Mouse (Mus musculus) embryo, embryonic 10 days (tissue): ENCODE measurements around the gene Lrrc7.

Source experiments
- DNase-seq: peaks from one replicate; pipeline ENCODE4 v3.0.0-alpha.2; 2015; ENCODE audit warnings: low spot score

Gene Lrrc7

GRCm38 (mm10) chr3:158561987-158562360, at the start of gene Lrrc7:
TSS of gene Lrrc7 (minus strand) at chr3:158562221.
- peak; percentile 72 for DNase-seq

DNA sequence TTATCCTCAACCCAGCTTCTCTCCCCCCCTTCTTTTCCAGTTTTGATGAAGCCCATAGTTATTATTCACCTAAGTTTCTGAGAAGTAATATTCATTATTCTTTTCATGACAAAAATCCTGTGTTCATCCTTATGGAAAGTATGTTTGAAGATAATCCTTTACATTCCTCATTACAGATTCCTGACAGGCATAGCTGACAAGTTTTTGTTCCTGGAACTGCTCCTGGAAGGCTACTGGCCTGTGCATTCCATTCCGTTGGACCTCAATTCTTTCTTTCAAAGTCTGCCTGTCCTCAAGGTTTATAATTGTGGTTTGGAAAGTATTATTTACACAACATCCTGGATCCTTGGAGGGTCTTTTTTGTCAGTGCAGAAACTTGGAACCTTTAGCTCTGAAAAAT, 45.0 kb upstream of the Lrrc7 start:
- no peak for DNase-seq

DNA sequence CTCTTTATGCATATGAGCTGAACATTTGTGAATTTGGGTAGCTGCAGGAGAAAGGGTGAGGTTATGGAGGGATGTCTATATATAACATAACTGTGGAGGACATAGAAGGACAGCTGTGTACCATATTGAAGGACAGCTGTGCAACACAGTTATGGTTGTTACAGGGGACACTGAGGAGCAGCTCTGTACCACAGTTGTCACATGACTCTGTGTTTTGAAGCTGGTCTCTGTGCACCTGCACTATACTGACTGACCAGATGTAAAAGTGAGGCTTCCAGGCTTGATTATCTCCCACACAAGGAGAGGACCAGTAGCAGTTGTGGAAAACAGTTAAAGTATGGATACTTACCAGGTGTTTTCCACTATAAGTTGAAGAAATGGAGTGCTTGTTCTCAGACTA, 43.3 kb upstream of the Lrrc7 start:
- DNase-seq = no peak

DNA sequence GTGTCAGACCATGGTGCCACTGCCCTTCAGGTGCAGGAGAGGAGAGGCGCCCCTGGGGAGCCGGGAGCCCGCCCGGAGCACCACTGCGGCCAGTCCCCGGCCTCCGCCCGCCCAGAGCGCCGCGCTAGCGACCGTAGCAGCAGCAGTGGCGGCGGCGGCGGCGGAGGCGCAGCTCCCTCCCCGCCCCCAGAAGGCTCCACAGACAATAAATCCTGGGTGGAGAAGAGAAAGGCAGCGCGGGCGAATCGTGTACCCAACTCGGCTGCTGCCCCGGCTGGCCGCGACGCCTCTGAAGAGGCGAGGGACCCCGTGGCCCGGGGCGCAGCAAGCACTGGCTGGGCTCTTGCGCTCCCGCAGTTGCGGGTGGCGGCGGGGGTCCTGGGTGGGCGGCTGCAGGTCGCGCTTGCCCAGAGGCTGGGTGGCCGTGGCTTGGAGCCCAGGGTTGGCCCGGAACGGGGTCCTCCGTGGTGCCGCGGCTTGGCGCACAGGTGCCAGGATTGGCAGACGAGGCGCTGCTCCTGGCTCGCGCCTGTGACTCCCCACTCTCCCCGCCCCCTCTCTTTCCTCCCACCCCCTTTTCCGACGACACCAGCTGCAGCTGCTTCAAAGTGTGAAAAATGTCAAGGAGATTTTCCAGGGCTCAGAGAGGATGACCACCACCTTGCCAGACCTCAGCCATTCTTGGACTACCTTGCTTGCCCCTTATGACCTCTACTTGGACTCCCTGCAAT, 600 bp downstream of the Lrrc7 start:
- peak; percentile 33 for DNase-seq

DNA sequence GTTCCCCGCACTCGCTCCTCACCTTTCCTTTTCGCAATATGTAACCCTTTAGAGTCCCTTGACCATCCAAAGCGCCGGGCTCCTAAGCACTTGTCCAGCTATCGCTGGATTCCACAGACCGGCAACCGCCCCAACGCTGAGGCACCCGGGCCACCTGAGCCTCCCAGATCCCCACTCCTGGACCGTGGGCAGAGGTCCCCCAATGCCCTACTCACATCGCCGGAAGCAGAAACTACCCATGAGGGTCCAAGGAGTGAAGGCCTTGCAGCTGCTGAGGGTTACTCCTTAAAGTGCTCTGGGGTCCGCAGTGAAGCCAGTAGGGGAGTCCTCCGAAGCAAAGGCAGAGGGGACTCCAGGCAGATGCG, 1.1 kb downstream of the Lrrc7 start:
- peak; percentile 17 for DNase-seq

- DNase-seq = peak; percentile 11
These were observed 2.0 kb downstream of the Lrrc7 start for GRCm38 (mm10) chr3:158559691-158560650.

GRCm38 (mm10) chr3:158559131-158559658, 2.8 kb downstream of the Lrrc7 start:
- DNase-seq = peak; percentile 4

DNA sequence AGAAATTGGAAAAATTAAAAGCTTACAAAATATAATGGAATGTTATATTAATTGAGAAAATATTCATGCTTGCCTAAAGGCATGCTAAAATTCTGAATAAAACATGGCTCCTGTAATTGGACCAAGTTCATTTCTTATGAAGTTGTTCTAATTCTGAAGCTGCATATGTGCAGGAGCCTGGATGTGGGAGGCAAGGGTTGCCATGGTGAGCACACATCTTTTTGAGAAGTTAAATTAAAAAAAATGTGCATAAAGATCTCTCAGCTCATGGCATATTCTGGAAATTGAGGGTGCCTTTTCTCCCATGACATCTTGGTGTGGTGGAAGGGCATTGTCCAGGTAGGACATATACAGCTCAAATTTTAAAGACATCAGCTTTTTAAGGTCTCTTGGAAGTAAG, 3.4 kb downstream of the Lrrc7 start:
- no peak for DNase-seq

GRCm38 (mm10) chr3:158554280-158554679, 7.7 kb downstream of the Lrrc7 start:
- DNase-seq = no peak

- DNase-seq = no peak
These were observed 9.9 kb downstream of the Lrrc7 start for GRCm38 (mm10) chr3:158552105-158552504.

DNA sequence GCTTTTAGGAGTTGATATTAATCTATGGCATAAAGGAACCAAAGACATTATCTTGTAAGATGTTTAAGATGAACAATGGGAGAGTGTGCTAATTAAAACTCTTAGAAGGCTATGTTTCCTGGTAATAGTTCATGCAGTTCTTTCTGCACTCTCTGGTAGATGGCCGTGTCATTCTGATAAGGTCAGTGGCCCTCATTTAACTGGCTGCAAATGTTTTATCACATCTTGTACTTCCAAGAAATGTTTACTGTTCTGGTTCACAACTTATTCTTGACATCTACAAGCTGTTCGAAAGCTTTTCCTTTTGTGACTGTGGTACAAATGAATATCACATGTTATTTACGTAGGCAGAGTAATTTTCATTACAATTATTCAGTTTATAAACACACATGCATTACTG, 18.5 kb downstream of the Lrrc7 start:
- no peak for DNase-seq

- no peak for DNase-seq
These were observed 29.2 kb downstream of the Lrrc7 start for GRCm38 (mm10) chr3:158532859-158533258.

GRCm38 (mm10) chr3:158528471-158528870, 33.5 kb downstream of the Lrrc7 start:
- DNase-seq = no peak

GRCm38 (mm10) chr3:158493730-158494129, 68.3 kb downstream of the Lrrc7 start:
- no peak for DNase-seq

DNA sequence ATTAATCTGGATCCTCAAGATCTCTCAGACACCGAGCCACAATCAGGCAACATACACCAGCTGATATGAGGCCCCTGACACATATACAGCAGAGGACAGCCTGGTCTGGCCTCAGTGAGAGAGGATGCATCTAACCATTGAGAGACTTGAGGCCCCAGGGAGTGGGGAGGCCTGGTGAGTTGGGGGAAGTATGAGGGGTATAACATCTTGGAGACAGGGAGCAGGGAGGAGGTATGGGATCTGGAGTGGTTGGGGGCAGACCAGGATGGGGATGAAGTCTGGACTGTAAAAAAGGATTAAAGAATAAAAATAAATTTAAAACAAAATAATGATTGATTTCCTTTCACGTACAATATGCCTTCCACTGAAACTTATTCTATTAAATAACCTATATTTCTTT, 82.3 kb downstream of the Lrrc7 start:
- DNase-seq = no peak

GRCm38 (mm10) chr3:158400600-158400999, 161.4 kb downstream of the Lrrc7 start:
- no peak for DNase-seq

- DNase-seq = no peak
These were observed 170.5 kb downstream of the Lrrc7 start for GRCm38 (mm10) chr3:158391534-158391933.

- no peak for DNase-seq
These were observed 174.0 kb downstream of the Lrrc7 start for GRCm38 (mm10) chr3:158388076-158388454.

DNA sequence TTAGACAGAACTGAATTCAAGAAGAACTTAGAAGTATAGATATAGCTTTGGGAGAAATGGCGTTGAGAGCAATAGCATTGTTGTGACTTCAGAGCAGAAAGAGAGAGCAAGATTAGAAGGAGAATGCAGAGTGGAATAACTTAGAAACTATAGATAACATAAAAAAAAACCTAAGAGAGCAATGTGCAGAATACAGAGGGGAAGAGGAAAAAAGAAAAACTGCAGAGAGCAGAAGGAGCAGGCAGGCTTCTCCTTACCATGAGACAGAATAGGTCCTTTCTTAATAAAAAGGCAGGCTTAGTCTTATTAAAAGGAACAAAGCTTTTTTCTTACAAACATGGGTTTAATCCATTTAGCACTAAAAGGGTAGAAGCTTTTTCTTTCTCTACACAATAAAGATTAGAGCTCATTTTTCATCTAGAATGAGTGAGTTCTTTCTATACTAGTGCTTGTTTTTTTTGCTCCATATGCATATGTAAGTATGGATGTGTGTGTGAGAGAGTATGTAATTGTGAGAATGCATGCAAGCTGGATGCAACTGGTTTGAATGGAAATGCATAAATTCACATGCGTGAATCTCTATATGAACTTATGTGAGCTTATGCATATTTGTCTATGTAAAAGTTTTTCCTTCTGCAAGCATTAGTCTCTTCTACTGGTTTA, 174.5 kb downstream of the Lrrc7 start:
- DNase-seq = no peak

DNA sequence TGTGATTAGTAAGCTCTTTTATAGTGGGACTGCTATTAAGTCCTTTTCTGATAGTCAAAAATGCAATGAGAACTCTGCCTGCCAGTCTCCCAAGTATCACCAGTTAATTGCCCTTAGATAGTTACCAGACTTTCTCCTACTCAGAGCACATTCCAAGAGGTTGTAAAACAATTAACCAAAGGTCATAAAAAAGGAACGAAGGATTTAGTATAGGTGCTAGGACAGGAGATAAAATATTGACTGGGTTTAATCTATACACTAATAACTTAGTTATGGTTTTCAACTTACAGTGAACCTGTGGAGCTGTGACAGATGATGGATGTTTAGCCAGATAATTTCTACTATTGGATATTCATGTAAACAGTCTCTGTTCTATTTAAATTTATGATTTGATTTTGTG, 175.2 kb downstream of the Lrrc7 start:
- no peak for DNase-seq

DNA sequence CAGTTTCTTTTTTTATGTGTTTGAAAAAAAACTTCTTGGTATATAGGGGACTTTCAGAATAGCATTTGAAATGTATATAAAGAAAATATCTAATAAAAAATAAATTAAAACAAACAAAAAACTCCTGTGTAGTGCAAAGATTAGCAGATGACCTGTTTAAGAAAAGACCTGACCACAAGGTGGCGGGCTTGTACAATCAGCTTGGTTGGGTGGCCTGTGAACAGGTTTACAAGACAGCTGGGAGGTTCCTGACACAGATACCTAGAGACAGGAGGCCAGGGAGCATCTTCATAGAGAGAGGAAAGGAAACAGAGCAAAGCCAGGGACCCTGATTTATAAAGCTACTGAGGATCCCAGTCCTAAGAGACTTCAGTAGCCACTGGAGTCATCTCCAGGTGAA, 186.1 kb downstream of the Lrrc7 start:
- peak; percentile 73 for DNase-seq

GRCm38 (mm10) chr3:158369169-158369568, 192.9 kb downstream of the Lrrc7 start:
- no peak for DNase-seq

DNA sequence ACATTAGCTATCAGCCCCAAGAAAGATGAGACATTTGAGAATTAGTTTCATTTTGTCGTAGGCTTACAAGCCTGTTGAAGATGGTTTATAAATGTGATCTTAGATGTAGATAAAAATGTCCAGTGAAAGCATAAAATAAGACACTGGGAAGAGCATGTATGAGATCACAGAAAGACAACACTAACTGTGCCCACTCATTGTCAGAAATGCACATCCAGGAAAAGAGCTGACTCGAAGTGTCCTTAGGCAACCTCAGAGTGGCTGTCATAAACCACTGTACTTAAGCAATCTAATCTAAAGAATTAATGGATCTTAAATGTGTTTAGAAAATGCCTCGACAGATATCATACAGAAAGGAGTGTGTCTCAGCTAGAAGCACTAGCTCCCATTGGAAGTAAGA, 196.2 kb downstream of the Lrrc7 start:
- no peak for DNase-seq
